Mouse (Mus musculus): ENCODE measurements around the gene Dnmbp.

Gene Dnmbp

DNA sequence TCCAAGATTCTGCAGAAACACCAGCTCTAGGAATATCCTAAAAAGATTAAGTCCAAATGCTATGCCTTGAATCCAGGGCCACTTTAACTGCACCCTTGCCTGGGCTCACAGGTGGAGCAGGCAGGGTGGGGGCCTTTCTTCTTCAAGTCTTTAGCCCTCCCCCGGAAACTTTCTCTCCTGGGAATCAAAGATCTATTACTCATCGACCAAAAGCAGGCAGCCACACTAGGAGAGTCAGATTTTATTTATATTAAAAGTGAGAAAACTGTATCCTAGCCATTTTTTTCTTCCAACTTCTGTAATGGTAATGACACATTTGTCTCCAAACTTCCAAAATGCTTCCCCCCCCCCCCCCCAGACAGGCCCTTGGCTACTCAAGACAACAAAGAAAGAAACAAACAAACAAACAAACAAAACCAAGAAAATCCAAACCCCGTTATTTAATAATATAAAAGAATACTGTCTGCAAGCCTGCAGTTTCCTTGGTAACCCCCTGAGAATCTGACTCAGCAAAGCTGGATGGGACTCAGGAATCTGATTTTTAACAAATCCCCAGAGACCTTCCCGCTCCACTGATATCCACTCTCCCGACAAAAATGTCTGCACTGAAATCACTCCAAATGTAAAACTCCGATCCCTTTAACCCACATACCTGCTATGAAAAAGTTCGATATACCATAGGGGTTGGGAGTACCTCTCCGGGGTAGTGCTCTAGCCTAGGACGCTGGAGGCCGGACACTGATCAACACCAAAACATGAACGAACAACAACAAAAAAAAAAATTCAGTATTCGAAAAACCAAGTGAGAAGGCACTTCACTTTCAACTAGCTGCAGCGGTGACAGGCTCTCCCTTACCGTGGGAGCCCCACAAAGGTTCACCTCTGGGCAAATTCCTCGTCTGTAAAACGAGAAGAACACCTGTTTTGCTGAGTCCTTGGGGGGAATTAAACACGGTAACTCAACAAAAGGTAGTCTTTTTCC lies 61.6 kb downstream of the Dnmbp start:
- no peak for DNase-seq (ENCODE audit: low spot score in 2 of 2)

DNA sequence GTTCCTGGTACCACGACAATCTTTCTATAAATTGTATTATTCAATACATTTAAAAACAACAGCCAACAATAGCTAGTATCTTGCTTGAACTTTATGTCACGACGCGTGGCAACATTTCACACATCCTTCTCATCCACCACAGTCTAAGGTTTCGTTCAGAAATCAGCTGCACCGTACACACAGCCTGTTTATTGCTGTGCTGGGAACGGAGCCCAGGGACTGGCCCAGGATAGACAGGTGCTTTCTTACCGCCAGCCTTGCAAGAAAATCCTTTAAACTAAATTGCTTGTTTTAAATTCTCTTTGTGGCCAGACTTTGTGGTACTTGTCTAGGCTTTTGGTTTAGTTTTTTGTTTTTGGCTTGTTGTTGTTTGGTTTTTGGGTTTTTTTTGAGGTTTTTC lies 62.6 kb downstream of the Dnmbp start:
- DNase-seq (ENCODE audit: low spot score in 2 of 2), result no peak

DNA sequence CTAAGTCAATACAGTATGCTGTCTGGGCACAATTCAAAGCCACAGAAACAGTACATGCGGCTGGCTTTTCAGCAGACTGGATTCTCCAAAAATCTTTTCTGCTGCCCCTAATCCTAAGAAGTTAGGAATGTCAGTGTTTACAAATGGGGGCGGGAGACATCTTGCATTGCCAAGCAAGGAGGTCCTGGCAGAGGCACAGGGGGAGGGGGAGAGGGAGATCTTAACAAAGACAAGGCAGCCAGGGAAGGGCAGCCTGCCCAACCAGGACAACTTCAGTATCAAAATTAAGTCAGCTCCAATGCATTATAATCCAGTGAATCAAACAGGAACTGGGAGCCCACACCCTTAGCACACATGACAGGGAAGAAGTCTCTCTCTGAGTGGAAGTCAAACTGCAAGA lies 64.0 kb downstream of the Dnmbp start:
- peak in 1 of 2 experiments; percentile 52 for DNase-seq (ENCODE audit: low spot score in 2 of 2)

DNA sequence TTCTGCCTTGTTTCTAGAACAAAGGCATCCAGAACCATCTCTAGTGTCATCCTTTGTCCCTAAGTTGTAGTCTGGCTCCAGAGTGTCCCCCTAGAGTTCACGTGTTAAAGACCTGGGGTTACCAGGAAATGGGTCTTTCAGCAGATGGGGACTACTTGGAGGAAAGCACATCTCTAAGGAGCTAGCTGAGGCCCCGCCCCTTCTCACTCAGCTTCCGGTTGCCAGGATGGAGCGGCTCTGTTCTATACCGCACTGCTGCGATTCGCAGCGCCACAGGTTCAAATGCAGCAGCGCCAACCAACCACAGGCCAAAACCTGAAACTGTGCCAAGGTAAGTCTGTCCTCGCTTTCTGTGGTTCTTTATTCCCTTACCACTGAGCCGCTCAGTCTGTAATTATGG lies 65.6 kb downstream of the Dnmbp start:
- no peak for DNase-seq (ENCODE audit: low spot score in 2 of 2)

DNA sequence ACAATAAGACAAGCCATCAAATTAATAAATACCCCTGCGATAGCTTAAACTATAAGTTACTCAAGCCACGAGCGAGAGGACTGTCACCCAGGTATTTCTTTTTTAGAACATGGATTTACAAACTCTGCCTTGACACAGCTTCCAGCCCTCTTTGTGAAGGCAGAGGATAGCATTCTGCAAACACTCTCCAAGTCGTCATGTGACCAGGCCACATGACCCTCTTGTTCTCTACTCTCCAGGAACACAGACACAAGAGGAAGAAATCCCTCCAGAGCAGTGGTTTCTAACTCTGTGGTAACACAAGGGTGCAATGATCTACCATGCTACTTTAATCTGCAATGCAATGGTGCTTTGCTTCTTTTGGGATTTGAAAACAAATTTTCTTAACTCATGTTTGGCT lies 69.6 kb downstream of the Dnmbp start:
- DNase-seq (ENCODE audit: low spot score in 2 of 2), result no peak

DNA sequence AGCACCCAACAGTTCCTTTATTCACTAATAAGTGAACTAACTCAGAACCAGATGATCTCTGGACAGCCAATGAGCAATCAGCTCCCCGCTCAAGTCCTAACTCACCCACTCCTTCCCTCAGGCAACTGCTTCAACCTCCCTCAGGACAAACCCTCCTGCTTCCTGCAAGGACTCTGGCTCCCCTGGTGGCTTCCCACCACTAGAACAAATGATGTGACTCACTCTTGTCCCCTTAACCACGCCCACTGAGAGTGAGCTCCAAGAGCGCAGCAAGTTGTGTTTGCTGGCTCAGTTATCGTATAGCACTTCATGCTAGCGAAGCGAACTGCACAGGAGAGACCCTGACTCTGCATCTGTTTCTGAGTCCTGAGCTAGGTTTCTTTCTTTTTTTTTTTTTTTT lies 82.6 kb downstream of the Dnmbp start:
- no peak for DNase-seq (ENCODE audit: low spot score in 2 of 2)

DNA sequence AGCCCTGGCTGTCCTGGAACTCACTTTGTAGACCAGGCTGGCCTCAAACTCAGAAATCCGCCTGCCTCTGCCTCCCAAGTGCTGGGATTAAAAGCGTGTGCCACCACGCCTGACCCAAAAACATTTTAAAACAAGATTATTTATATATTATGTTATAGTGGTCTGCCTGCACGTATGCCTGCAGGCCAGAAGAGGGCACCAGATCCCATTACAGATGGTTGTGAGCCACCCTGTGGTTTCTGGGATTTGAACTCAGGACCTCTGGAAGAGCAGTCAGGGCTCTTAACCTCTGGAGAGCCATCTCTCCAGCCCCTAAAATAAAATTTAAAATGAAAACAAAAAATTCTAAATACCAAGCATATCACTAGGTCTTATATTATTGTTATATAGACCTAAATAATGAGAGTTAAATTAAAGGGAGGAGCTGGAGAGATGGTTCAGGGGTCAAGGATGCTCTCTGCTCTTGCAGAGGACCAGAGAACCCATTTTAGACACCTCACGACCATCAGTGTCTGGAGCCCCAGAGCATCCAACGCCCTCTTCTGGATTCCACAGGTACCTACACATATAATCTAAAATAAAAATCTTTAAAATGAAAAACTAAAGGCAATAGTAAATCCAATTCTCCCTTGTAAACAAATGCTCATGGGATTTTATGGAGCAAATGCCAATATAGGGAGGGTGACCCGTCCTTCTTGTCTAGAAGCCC lies 87.0 kb downstream of the Dnmbp start:
- no peak for DNase-seq (ENCODE audit: low spot score in 2 of 2)

DNA sequence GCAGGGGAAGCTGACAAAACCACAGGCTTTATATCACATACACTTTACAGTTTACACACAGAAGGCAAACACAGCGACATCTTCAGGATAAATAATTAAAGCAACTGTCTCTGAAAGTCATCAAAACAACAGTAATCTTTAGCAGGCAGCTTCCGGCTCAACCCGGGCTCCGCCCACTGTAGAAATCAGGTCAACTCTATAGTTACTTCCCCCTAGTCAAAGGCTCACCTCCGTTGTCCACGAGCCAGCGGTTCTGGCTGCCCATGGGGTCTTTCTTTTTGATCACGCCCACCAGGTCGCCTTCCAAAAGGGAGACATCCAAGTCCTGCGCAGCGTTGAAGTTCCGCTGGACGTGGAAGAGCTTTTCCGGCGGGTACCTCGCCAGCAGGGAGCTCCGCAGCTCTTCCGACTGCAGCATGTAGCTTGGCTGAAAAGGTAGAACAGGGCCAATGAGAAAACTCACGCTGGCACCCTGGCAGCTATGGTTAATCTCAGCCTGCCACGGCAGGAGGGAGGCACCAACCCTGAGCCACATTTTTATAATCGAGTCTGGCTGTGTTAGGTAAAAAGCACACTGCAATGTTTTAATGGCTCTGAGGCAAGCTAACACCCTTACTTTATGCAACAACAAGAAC lies 87.9 kb downstream of the Dnmbp start:
- no peak for DNase-seq (ENCODE audit: low spot score in 2 of 2)

DNA sequence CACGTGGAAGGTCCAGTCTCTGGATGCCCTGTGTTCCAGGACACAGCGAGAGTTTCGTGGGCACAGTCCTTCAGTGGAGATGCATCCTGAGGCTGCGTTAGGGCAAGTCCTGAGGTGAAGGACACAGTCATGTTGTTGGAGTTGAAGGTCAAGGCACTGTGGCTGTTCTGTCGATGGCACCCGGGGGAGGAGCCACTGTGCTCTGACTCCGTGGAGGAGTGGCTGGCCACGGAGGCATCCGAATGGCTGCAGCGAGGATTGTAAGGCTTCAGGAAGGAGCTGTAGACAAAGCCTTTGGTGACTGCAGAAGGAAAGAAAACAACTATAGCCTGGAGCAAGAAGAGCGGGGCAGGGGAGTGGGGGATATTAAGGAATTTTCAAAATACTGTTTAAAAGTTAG lies 90.0 kb downstream of the Dnmbp start:
- DNase-seq (ENCODE audit: low spot score in 2 of 2), result no peak

DNA sequence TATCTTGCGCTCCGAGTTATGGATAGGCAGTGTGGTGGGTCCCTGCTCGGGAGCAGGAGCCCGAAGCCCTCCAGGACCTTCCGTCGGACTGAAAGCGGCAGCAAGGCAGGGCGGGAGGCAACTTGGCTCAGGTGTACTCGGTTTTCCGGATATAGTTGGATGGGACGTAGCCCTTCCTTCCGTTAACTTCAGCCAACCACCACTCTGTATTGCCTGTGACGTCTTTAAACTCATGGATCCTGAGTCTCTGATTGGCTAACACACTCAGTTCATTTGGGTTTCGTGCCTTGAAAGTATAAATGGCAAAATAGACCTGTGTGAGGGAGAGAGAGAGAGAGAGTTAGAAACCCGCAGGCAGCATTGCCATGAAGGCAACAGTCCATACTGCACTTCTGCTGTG lies 92.0 kb downstream of the Dnmbp start:
- no peak for DNase-seq (ENCODE audit: low spot score in 2 of 2)

DNA sequence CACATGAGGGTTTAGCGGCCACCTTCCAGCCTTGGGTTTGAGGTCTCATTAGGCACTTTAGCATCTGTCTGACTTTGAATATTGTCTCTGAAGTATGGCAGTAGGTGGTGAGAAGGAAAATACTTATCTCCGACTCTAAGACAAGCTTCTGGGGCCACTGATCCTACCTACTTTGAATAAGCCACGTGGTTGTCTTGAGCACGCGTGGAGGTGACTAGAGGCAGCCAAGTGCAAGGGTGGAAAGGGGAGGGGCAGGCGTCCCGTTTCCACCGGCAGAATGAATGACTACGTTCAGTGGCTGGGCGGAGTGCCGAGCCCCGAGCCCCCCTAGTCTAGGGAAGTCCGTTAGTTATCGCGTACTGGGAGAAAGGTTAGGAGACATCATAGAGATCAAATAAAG lies 92.9 kb downstream of the Dnmbp start:
- no peak for DNase-seq (ENCODE audit: low spot score in 2 of 2)

DNA sequence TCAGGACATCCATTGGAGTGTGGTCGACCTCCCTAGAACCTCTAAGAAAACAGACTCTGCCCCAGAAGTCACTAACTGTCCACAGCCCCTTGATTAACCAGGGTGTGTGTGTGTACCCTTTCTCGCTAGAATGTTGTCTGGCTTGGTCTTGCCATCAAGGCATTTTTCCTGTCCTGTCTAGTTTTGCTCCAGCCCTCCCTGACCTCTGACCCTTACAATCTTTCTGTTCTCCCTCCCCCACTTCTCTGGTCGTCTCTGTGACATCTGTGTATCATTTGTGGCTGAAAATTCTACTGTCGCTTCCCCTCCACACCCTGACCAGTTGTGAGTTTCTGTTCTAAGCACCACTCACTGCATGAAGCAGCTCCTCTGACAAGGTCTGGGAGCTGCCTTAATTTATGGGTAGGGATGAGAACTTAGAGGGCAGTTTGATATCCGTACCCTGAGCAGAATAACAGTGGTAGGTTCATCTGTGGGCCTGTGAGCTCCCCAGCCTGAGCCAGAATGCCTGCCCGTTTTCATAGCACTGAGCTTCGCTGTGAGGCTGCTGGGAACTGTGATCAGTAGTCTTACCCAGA lies 94.6 kb downstream of the Dnmbp start:
- DNase-seq (ENCODE audit: low spot score in 2 of 2), result no peak

DNA sequence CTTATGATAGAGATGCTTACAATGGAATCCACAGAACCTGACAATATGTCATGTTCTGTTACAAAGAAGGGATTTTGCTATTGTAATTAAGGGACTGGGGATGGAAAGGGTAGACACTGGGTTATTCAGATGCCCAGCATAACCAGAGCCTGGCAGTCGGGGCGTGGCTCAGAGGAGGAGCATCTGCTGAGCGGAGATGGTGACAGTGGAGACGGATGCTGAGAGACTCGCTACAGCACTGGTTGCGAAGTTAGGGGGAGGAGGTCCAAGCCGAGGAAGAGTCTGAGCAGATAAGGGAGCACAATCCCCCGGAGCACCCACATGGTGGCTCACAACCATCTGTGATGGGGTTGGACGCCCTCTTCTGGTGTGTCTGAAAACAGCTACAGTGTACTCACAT lies 96.8 kb downstream of the Dnmbp start:
- DNase-seq (ENCODE audit: low spot score in 2 of 2), result no peak

DNA sequence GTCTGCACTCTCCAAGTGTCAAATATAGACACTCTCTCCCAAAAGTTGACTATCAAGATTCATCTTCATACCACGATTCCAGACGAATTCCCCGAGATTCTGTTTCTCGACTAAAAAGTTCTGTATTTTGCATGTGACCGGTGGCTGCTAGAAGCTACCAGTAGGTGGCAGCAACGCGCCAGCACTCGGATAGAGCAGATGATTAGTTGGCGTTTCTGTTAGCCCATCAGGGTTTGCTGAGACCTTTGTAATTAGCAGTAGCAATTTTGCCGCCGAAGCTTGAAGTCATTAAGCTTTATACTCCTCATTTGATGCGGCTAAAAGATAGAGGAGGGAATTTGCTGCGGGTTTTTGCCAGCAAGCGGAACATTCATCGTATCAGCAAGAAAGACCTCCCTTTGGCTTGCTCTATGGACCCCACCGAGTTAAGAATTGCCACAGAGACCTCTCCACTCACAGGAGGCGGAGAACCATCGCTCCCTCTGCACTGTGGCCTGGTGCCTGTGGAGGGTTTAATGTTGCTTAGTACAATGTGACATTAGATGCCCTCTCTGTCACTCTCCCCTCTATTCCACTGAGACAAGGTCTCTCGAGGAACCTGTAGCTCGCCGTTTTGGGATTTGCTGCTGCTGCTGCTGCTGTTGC lies 107.4 kb downstream of the Dnmbp start:
- DNase-seq (ENCODE audit: low spot score in 2 of 2), result peak; percentile 57 to 65

DNA sequence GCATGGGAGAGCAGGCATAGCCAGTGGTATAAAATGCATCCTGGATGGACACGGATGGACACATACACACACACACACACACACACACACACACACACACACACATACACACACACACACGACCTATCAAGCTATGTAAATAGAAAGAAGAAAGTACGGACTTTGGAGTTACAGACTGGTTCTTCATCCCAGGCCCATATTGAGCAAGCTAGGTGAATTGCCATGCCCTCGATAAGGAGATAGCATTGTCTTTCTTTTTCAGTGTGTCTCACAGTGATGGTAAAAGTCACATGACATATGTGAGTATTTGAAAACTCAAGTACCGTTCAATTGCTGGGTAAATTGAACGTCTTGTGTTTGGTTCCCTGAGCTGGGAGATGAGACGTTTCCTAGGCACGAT lies 113.1 kb downstream of the Dnmbp start:
- no peak for DNase-seq (ENCODE audit: low spot score in 2 of 2)

DNA sequence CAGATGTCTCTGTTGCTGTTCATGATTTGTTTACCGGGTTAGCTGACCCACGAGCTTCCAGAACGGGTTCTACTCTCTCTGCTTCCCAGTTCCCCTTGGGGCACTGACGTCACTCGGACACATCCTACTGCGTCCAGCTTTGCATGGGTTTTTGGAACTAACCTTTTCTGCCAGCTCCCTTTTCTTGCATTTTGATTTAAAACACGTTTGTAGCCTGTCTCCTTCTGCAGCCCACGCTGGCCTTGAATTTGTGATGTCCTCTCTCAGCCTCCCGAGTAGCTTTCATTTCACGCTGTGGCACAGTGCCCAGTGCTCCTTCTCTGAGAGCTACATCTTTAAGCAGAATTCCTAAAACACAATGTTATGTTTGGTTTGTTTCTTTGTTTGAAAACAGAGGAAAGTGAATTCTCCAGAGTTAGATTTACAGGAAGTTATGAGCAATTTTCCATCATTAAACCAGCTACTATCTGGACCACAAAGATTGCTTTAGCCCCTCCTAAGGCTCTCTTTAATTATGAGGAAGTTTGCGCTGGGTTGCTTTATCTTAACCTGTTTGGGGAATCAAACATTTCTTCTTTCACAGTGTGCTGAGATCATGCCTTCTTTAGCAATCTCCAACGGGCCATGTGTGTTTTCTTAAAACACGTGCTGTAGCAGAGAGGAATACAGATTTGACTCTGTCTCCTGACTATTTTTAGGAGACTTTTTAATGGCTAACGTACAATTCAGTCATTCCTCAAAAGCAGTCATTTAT lies 124.2 kb downstream of the Dnmbp start:
- peak in 1 of 2 experiments; percentile 17 for DNase-seq (ENCODE audit: low spot score in 2 of 2)

DNA sequence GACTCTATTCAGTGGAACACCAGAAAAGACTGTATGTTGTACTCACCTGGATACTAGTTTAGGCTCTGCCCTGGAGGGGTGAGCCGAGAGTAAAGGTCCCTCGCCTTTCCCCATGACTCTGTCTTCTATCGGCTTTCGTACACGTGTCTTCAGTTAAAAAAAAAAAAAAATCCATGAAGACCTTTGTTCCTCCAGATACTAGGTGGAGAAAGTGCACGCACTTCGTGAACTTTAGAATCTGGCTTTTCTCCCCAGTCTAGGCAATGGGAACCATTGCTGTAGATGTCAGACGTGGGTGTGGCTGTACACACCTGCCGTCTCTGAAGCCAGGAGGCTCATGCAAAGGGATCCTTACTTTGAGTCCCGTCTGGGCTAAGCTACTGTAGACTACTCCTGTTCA lies 126.7 kb downstream of the Dnmbp start:
- DNase-seq (ENCODE audit: low spot score in 2 of 2), result no peak

DNA sequence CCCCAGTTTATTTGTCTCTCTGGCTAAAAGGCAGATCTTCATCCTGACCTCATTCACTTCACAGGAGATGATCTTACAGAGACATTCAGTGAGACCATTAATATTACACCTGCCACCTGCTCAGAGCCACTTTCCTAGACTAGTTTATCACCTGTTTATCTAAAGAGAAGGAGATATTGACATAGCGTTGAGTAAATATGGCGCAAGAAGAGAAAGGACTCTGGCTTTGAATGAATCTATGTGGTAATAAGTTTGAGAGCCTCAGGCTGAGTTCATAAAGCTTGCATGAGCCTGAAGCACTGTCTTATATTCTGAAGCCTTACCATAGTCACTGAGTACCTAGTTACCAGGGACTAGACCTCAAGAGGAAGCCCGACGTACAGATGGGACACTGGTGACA lies 128.6 kb downstream of the Dnmbp start:
- no peak for DNase-seq (ENCODE audit: low spot score in 2 of 2)

DNA sequence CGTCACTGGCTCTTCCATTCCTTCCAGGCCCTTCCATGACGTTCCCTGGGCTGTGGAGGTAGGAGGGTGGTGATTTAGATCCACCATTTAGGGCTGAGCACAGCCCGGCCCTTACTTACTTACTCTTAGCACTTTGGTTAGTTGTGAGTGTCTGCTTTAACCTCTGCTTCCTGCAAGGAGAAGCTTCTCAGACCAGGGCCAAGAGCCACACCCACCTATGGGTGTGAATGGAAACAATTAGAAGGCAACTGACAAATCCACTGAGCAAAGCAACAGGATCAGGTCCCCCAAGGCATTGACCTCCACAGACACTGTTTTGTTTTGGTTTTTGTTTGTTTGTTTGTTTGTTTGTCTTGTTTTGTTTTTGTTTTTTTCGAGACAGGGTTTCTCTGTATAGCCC lies 130.7 kb downstream of the Dnmbp start:
- no peak for DNase-seq (ENCODE audit: low spot score in 2 of 2)

DNA sequence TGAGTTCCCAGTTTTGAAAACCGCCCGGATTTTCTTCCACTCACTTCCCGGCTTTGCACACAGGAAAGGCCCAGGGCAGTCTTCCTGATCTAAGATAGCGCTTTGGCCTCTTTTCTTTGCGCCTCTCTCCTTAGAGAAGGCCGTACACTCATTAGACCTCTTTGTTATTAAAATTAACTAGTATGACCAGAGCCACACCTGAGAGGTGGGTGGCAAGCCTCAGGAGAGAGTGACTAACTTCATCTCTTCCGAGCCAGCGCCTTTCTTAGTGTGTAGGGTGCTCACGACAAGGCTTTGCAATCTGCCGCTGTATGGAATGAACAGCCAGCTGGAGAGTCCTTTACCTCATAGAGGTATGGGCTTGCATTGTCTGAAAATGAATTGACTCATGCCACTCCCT lies 136.1 kb downstream of the Dnmbp start:
- DNase-seq (ENCODE audit: low spot score in 2 of 2), result no peak

DNA sequence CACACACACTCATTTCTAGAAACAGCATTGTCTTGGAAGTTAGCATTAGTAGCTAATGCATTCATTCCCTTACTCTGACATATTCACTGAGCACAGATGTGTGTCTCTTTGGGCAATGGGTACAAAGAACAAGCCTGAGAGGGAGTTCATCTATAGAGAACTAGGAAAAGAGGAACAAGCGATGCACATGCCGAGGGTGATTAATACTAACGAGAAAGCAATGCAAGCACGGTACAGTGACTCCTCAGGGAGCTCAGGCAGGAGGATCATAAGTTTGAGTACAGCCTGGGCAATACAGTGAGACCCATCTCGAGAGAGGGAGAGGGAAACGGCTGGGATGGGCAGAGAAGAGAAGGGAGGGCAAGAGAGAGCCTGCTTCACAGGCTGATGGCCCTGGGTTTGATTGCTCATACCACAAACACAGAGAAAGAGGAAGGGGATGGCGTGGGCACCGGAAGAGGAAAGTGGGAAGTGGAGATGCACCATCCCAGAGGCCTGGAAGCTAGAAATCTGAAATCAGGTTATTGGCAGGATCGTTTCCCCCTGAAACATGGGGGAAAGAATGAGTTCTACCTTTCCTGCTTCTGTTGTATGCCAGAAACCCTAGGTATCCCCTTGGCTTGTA lies 138.5 kb downstream of the Dnmbp start:
- DNase-seq (ENCODE audit: low spot score in 2 of 2), result no peak
